Comparison of ENCODE assay signal across 8 mouse cellular contexts in the genomic region with DNA sequence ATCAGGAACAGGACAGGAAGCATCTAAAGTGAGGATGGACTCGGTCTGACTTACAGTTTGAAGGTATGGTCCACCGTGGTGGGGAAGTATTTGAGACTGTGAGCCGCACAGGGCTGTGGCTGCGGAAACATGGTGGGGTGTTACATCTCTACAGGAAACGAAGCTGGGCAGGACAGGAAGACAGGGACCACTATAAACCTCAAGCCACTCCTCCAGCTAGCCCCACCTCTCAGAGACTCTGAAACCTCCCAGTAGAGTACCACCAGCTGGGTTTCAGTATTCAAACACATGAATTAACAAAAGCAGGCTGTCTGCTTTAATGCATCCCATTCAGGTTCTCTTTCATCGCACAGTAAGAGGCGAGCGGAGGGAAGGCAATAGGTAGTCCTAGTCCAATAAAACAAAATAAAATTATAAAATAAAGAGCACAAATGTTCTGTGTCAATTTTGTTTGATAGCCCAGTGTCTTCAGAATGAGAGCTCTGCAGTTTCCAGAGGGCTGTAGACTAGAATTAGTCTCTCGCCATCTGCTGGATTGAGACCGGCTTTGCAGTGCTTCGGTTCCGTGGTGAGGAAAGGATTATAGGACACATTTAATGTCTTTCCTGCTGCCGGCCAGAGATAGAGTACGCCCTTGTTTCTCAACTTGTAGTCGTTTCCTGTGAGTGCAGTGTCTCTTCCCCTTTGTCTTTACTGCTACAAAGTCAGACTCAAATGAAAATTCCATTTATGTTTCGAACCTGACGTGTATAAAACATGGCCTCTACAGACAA.
DNase-seq lines count a peak whose midpoint lies in the region; ATAC-seq and TF ChIP-seq lines count a peak whose summit lies in the region.

No protein-coding gene starts in this region.

- ATAC-seq in erythroid progenitor cell, adult 5-6 weeks (replicated peaks; ENCODE audit: low FRiP score, poor library complexity, severe bottlenecking), result peak; percentile 82
- ATAC-seq in hindbrain, embryonic 12.5 days (ENCODE audit: low FRiP score), result peak; percentile 81

- H3K9me3 ChIP-seq in hindbrain, embryonic 12.5 days (replicated peaks), result no peaks in the 10 kb centered on the region

- H3K4me1 ChIP-seq in hindbrain, embryonic 12.5 days, result no peaks in the 10 kb centered on the region

- no peak for TF ChIP-seq POLR2A in brain, embryonic 14.5 days (IDR thresholded peaks at IDR 0.05; ENCODE audit: borderline replicate concordance, extremely low read depth, insufficient read depth, insufficient read length, poor library complexity, severe bottlenecking)

- 0 out of 2 replicates have a peak overlapping the region, but pooled peaks have one; percentile 4 for H3K4me2 ChIP-seq in hindbrain, embryonic 12.5 days (replicated peaks)

- DNase-seq in ES-CJ7 (ENCODE audit: low read depth, low spot score), result peak; percentile 81
- peak; percentile 86 for DNase-seq in brain, embryonic 14.5 days (ENCODE audit: low read depth)
- DNase-seq in layer of hippocampus, postnatal 10 days (ENCODE audit: low spot score in 2 of 2), result peak; percentile 63 to 72
- DNase-seq in lung, postnatal 10 days, result peak; percentile 79
- DNase-seq in retina, adult 2 months (ENCODE audit: low read depth, low spot score), result peak; percentile 28
- DNase-seq in thymus, postnatal 25 days, result peak; percentile 62

- no peak overlapping the region for H3K9ac ChIP-seq in hindbrain, embryonic 12.5 days

- H3K36me3 ChIP-seq in hindbrain, embryonic 12.5 days, result no peaks in the 10 kb centered on the region

- WGBS in hindbrain, embryonic 12.5 days, result 33% methylated on average over 17 of the region's 17 CpGs

- TF ChIP-seq CTCF in brain, embryonic 14.5 days (IDR thresholded peaks at IDR 0.05; ENCODE audit: borderline replicate concordance, extremely low read depth, insufficient read depth, insufficient read length), result peak; percentile 79

- H3K27ac ChIP-seq in hindbrain, embryonic 12.5 days, result 0 out of 2 replicates have a peak overlapping the region, but pooled peaks have one; percentile 60

- H3K4me3 ChIP-seq in hindbrain, embryonic 12.5 days, result no peak overlapping the region

- no peaks in the 10 kb centered on the region for H3K27me3 ChIP-seq in hindbrain, embryonic 12.5 days

Comparison
In these comparisons a context has a peak if more than half of its experiments do, and no peak if none do; other contexts are left out.
1. DNase-seq: peak in every context shown above with its lines; median percentile 86 in brain, embryonic 14.5 days; 81 in ES-CJ7; 79 in lung, postnatal 10 days; 68 in layer of hippocampus, postnatal 10 days; 62 in thymus, postnatal 25 days; 28 in retina, adult 2 months.